Mouse (Mus musculus) olfactory bulb, adult 2 months (tissue): ENCODE measurements around the gene Pheta1. TPM values are rescaled to one million over a fixed set of nuclear protein-coding genes. Genes with fewer than 3 reads are reported as not detected.

Source experiments
- H3K27ac ChIP-seq: fragments of 200-500 bp; 2 replicates; pipeline ENCODE4 v1.5.1; 2012; ENCODE audit warnings: low read depth, low read length; ENCODE audit not compliant: insufficient read depth
- H3K4me1 ChIP-seq: fragments of 200-500 bp; 2 replicates; pipeline ENCODE4 v1.6.1; 2012; ENCODE audit warnings: low read length; ENCODE audit not compliant: control insufficient read depth, insufficient read depth
- H3K4me3 ChIP-seq: fragments of 200-500 bp; 2 replicates; pipeline ENCODE4 v1.5.1; 2012; ENCODE audit warnings: mild to moderate bottlenecking, low read depth, low read length, moderate library complexity; ENCODE audit not compliant: insufficient read depth
- CTCF ChIP-seq: fragments of 200-500 bp; IDR thresholded peaks from 2 replicates; pipeline ENCODE4 v1.5.1; 2012; ENCODE audit warnings: low read depth, mild to moderate bottlenecking, low read length, moderate library complexity; ENCODE audit not compliant: insufficient read depth
- POLR2A ChIP-seq: fragments of 200-500 bp; IDR thresholded peaks from 2 replicates; pipeline ENCODE4 v1.6.1; 2012; ENCODE audit warnings: mild to moderate bottlenecking, low read depth, low read length, moderate library complexity; ENCODE audit not compliant: insufficient read depth
- WGBS: fragments of 180-500 bp; shearing (Covaris S2); methylation state at CpG from one replicate; pipeline ENCODE4 v1.1.7; 2018; 5-methylcytosine and 5-hydroxymethylcytosine counted together
- polyA plus RNA-seq: library from polyadenylated mRNA; stranded (reverse); fragments of >200 nt; gene quantifications from 2 replicates; pipeline ENCODE4 v1.2.4, GENCODE M21; 2012; ENCODE audit warnings: low replicate concordance; ENCODE audit not compliant: missing spikeins, insufficient read depth, insufficient read length

Pheta1 gene
- polyA plus RNA-seq, 1 experiment = not detected

GRCm38 (mm10) chr5:121870832-121871231 is 22.0 kb downstream of the Pheta1 start:
- Histone ChIP-seq H3K27ac (no peak overlapping the region), H3K4me3 (no peak overlapping the region), H3K4me1 (no peaks in the 10 kb centered on the region)
- no peak for TF ChIP-seq POLR2A
- TF ChIP-seq CTCF = no peak
- 86% methylated on average over 6 of the region's 6 CpGs for WGBS

GRCm38 (mm10) chr5:121871515-121872030 is 22.8 kb downstream of the Pheta1 start:
- WGBS = 88% methylated on average over 13 of the region's 13 CpGs
- Histone ChIP-seq H3K27ac (no peak overlapping the region), H3K4me1 (no peaks in the 10 kb centered on the region), H3K4me3 (no peak overlapping the region)
- no peak for TF ChIP-seq POLR2A
- TF ChIP-seq CTCF = no peak

GRCm38 (mm10) chr5:121872158-121872557 is 23.4 kb downstream of the Pheta1 start:
- H3K27ac ChIP-seq = no peak overlapping the region
- H3K4me1 ChIP-seq = no peaks in the 10 kb centered on the region
- peak; percentile 90 for TF ChIP-seq CTCF
- no peak for TF ChIP-seq POLR2A
- WGBS = 13% methylated on average over 4 of the region's 4 CpGs
- no peak overlapping the region for H3K4me3 ChIP-seq

GRCm38 (mm10) chr5:121875041-121875440 is 26.3 kb downstream of the Pheta1 start:
- WGBS = 91% methylated on average over 12 of the region's 12 CpGs
- TF ChIP-seq CTCF = no peak
- no peak for TF ChIP-seq POLR2A
- Histone ChIP-seq H3K27ac (no peak overlapping the region), H3K4me3 (no peak overlapping the region), H3K4me1 (no peaks in the 10 kb centered on the region)

GRCm38 (mm10) chr5:121876901-121877300 is 28.1 kb downstream of the Pheta1 start:
- H3K27ac ChIP-seq = no peak overlapping the region
- H3K4me3 ChIP-seq = no peak overlapping the region
- H3K4me1 ChIP-seq = no peaks in the 10 kb centered on the region
- WGBS = 89% methylated on average over 12 of the region's 12 CpGs
- TF ChIP-seq POLR2A (no peak), CTCF (no peak)

GRCm38 (mm10) chr5:121878703-121879102 is 29.9 kb downstream of the Pheta1 start:
- 53% methylated on average over 17 of the region's 17 CpGs for WGBS
- H3K4me1 ChIP-seq = no peaks in the 10 kb centered on the region
- TF ChIP-seq CTCF = no peak
- no peak for TF ChIP-seq POLR2A
- no peak overlapping the region for H3K27ac ChIP-seq
- H3K4me3 ChIP-seq = no peak overlapping the region

DNA sequence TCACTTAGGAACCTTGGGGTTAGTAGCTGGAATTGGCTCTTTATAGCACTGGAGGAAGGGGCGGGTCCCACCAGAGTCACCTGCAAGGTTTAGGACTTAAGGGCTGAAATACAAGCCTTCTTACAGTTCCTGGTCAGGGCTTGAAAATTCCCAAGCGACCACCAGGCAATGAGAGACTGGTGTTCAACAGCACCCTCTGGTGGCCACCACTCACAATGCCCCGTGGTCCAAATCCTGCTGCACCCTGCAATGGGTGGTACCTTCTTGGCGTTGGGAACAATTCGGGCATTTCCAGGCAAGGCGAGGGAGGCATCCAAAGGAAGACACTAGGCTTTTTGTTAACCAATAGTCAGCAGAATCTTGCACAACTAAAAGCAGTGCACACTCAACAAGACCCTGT is 30.4 kb downstream of the Pheta1 start:
- no peak for TF ChIP-seq POLR2A
- TF ChIP-seq CTCF = 0 out of 2 replicates have a peak, but pooled peaks have one; percentile 7
- no peak overlapping the region for H3K27ac ChIP-seq
- no peak overlapping the region for H3K4me3 ChIP-seq
- 72% methylated on average over 6 of the region's 6 CpGs for WGBS
- no peaks in the 10 kb centered on the region for H3K4me1 ChIP-seq

GRCm38 (mm10) chr5:121883356-121883755 is 34.6 kb downstream of the Pheta1 start:
- no peak overlapping the region for H3K4me3 ChIP-seq
- no peak for TF ChIP-seq CTCF
- TF ChIP-seq POLR2A = no peak
- H3K27ac ChIP-seq = no peak overlapping the region
- no peaks in the 10 kb centered on the region for H3K4me1 ChIP-seq
- 89% methylated on average over 8 of the region's 8 CpGs for WGBS

DNA sequence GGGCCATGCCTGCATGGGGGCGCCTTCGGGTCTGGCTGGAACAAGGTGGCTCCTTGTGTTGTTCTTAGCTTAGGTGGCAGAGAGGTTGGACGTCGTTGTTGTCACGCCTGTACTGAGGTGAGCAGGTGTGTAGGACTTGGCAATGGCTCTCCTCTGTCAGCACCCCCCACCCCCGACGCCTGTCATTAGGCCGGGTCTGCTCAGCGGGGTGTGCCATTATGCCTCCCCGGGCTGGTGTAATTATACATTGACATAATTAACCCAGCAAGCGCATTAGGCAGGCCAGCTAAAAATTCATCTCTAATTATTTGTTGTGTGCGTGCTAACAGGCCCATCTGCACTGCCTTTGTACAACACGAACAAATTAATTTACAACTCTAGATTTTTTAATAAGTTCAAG is 40.6 kb downstream of the Pheta1 start:
- no peak overlapping the region for H3K27ac ChIP-seq
- no peak overlapping the region for H3K4me3 ChIP-seq
- peaks cover 21% of the 10 kb centered on the region for H3K4me1 ChIP-seq
- TF ChIP-seq CTCF (no peak), POLR2A (no peak)
- 14% methylated on average over 13 of the region's 13 CpGs for WGBS
